Mouse (Mus musculus): Measurements from ENCODE around the gene Erc2.
"Not testable (repeated sequence)": the region's sequence is repeated elsewhere in the genome, so short reads cannot be mapped to it uniquely, and the experiment has no call there.

GRCm38 (mm10) chr14:27886337-27886736 lies 264.1 kb downstream of the Erc2 start:
- TF ChIP-seq CTCF, EP300 (IDR thresholded peaks at IDR 0.05; ENCODE audit: low read depth): not testable (repeated sequence)

Data from liver, postnatal 0 days (tissue).